Mouse (Mus musculus): ENCODE measurements at regions not wholly inside any gene's neighbourhood (a gene's known extent, or its start where the extent isn't known, plus 50 kb on each side); places are given as distances from the start of the nearest gene placed in this dataset.
A peak's percentile ranks its signal among the peaks of the same experiment; 100 is the strongest.
"Not testable (repeated sequence)": the region's sequence is repeated elsewhere in the genome, so short reads cannot be mapped to it uniquely, and the experiment has no call there.

- no peak overlapping the region for H3K9ac ChIP-seq (ENCODE audit: low read depth, low read length)
- DNase-seq (ENCODE audit: low spot score) (peak; percentile 87), ATAC-seq (ENCODE audit: low read depth) (peak; percentile 89)
- no peak overlapping the region for H3K27ac ChIP-seq (replicated peaks; ENCODE audit: low read depth, low read length)
- H3K4me1 ChIP-seq (ENCODE audit: control insufficient read depth, insufficient read depth, low read length) = peaks cover 23% of the 10 kb centered on the region
- WGBS = 17% methylated on average over 7 of the region's 7 CpGs
- H3K4me2 ChIP-seq (ENCODE audit: low read depth, low read length) = 0 out of 2 replicates have a peak overlapping the region, but pooled peaks have one; percentile 10
- no peak overlapping the region for H3K4me3 ChIP-seq (ENCODE audit: low read depth, low read length)
- H3K27me3 ChIP-seq (replicated peaks; ENCODE audit: control insufficient read depth, insufficient read depth, low read length) = no peaks in the 10 kb centered on the region
- H3K9me3 ChIP-seq (ENCODE audit: control insufficient read depth, low read length) = no peaks in the 10 kb centered on the region
- no peaks in the 10 kb centered on the region for H3K36me3 ChIP-seq (ENCODE audit: control insufficient read depth, insufficient read depth, low read length)
These were observed 590.2 kb upstream of the Sox11 start for GRCm38 (mm10) chr12:27932382-27933140.

GRCm38 (mm10) chr12:27928366-27928963, 586.1 kb upstream of the Sox11 start:
- no peak overlapping the region for H3K4me3 ChIP-seq (ENCODE audit: low read depth, low read length)
- H3K4me2 ChIP-seq (ENCODE audit: low read depth, low read length) = 0 out of 2 replicates have a peak overlapping the region, but pooled peaks have one; percentile 6
- no peaks in the 10 kb centered on the region for H3K27me3 ChIP-seq (replicated peaks; ENCODE audit: control insufficient read depth, insufficient read depth, low read length)
- H3K36me3 ChIP-seq (ENCODE audit: control insufficient read depth, insufficient read depth, low read length) = no peaks in the 10 kb centered on the region
- no peak overlapping the region for H3K27ac ChIP-seq (replicated peaks; ENCODE audit: low read depth, low read length)
- 20% methylated on average over 11 of the region's 11 CpGs for WGBS
- ATAC-seq (ENCODE audit: low read depth) = peak; percentile 68; the same call in 1 of the 2 replicates
- peak; percentile 85 for DNase-seq (ENCODE audit: low spot score)
- no peaks in the 10 kb centered on the region for H3K9me3 ChIP-seq (ENCODE audit: control insufficient read depth, low read length)
- H3K9ac ChIP-seq (ENCODE audit: low read depth, low read length) = no peak overlapping the region
- H3K4me1 ChIP-seq (ENCODE audit: control insufficient read depth, insufficient read depth, low read length) = peaks cover 21% of the 10 kb centered on the region

- Histone ChIP-seq H3K9ac (ENCODE audit: low read depth, low read length) (no peak overlapping the region), H3K36me3 (ENCODE audit: control insufficient read depth, insufficient read depth, low read length) (no peaks in the 10 kb centered on the region), H3K27me3 (replicated peaks; ENCODE audit: control insufficient read depth, insufficient read depth, low read length) (no peaks in the 10 kb centered on the region), H3K4me2 (ENCODE audit: low read depth, low read length) (no peak overlapping the region), H3K4me3 (ENCODE audit: low read depth, low read length) (no peak overlapping the region), H3K27ac (replicated peaks; ENCODE audit: low read depth, low read length) (no peak overlapping the region), H3K9me3 (ENCODE audit: control insufficient read depth, low read length) (no peaks in the 10 kb centered on the region), H3K4me1 (ENCODE audit: control insufficient read depth, insufficient read depth, low read length) (peaks cover 10% of the 10 kb centered on the region)
- WGBS = 68% methylated on average over 6 of the region's 6 CpGs
- DNase-seq (ENCODE audit: low spot score) = no peak
- ATAC-seq (ENCODE audit: low read depth) = no peak
These were observed 584.4 kb upstream of the Sox11 start for GRCm38 (mm10) chr12:27926730-27927129.

- H3K27ac ChIP-seq (replicated peaks; ENCODE audit: low read depth, low read length) = no peak overlapping the region
- 76% methylated on average over 1 of the region's 1 CpGs for WGBS
- ATAC-seq (ENCODE audit: low read depth) = no peak
- H3K27me3 ChIP-seq (replicated peaks; ENCODE audit: control insufficient read depth, insufficient read depth, low read length) = no peaks in the 10 kb centered on the region
- no peak overlapping the region for H3K4me3 ChIP-seq (ENCODE audit: low read depth, low read length)
- no peaks in the 10 kb centered on the region for H3K4me1 ChIP-seq (ENCODE audit: control insufficient read depth, insufficient read depth, low read length)
- H3K9ac ChIP-seq (ENCODE audit: low read depth, low read length) = no peak overlapping the region
- no peaks in the 10 kb centered on the region for H3K36me3 ChIP-seq (ENCODE audit: control insufficient read depth, insufficient read depth, low read length)
- H3K4me2 ChIP-seq (ENCODE audit: low read depth, low read length) = no peak overlapping the region
- no peaks in the 10 kb centered on the region for H3K9me3 ChIP-seq (ENCODE audit: control insufficient read depth, low read length)
- DNase-seq (ENCODE audit: low spot score) = no peak
These were observed 578.2 kb upstream of the Sox11 start for GRCm38 (mm10) chr12:27920607-27921006.

GRCm38 (mm10) chr12:27916401-27916920, 574.1 kb upstream of the Sox11 start:
- Histone ChIP-seq H3K4me3 (ENCODE audit: low read depth, low read length) (no peak overlapping the region), H3K9me3 (ENCODE audit: control insufficient read depth, low read length) (no peaks in the 10 kb centered on the region), H3K27ac (replicated peaks; ENCODE audit: low read depth, low read length) (no peak overlapping the region), H3K36me3 (ENCODE audit: control insufficient read depth, insufficient read depth, low read length) (no peaks in the 10 kb centered on the region), H3K4me1 (ENCODE audit: control insufficient read depth, insufficient read depth, low read length) (no peaks in the 10 kb centered on the region), H3K27me3 (replicated peaks; ENCODE audit: control insufficient read depth, insufficient read depth, low read length) (no peaks in the 10 kb centered on the region), H3K9ac (ENCODE audit: low read depth, low read length) (no peak overlapping the region), H3K4me2 (ENCODE audit: low read depth, low read length) (no peak overlapping the region)
- peak; percentile 33 for DNase-seq (ENCODE audit: low spot score)
- no peak for ATAC-seq (ENCODE audit: low read depth)
- 71% methylated on average over 3 of the region's 3 CpGs for WGBS

- no peaks in the 10 kb centered on the region for H3K9me3 ChIP-seq (ENCODE audit: control insufficient read depth, low read length)
- WGBS = 78% methylated on average over 5 of the region's 5 CpGs
- no peak overlapping the region for H3K27ac ChIP-seq (replicated peaks; ENCODE audit: low read depth, low read length)
- no peaks in the 10 kb centered on the region for H3K36me3 ChIP-seq (ENCODE audit: control insufficient read depth, insufficient read depth, low read length)
- no peak overlapping the region for H3K4me2 ChIP-seq (ENCODE audit: low read depth, low read length)
- no peaks in the 10 kb centered on the region for H3K4me1 ChIP-seq (ENCODE audit: control insufficient read depth, insufficient read depth, low read length)
- ATAC-seq (ENCODE audit: low read depth) = no peak
- no peak overlapping the region for H3K9ac ChIP-seq (ENCODE audit: low read depth, low read length)
- no peaks in the 10 kb centered on the region for H3K27me3 ChIP-seq (replicated peaks; ENCODE audit: control insufficient read depth, insufficient read depth, low read length)
- H3K4me3 ChIP-seq (ENCODE audit: low read depth, low read length) = no peak overlapping the region
- DNase-seq (ENCODE audit: low spot score) = no peak
These were observed 567.2 kb upstream of the Sox11 start for GRCm38 (mm10) chr12:27909417-27910100.

- H3K4me3 ChIP-seq (ENCODE audit: low read depth, low read length); H3K27ac ChIP-seq (replicated peaks; ENCODE audit: low read depth, low read length); H3K4me1 ChIP-seq (ENCODE audit: control insufficient read depth, insufficient read depth, low read length); DNase-seq (ENCODE audit: low spot score); H3K9ac ChIP-seq (ENCODE audit: low read depth, low read length); H3K36me3 ChIP-seq (ENCODE audit: control insufficient read depth, insufficient read depth, low read length); H3K4me2 ChIP-seq (ENCODE audit: low read depth, low read length); H3K27me3 ChIP-seq (replicated peaks; ENCODE audit: control insufficient read depth, insufficient read depth, low read length); H3K9me3 ChIP-seq (ENCODE audit: control insufficient read depth, low read length): not testable (repeated sequence)
- peak; percentile 60; the same call in 1 of the 2 replicates for ATAC-seq (ENCODE audit: low read depth)
These were observed 554.3 kb upstream of the Sox11 start for GRCm38 (mm10) chr12:27896682-27897081.

GRCm38 (mm10) chr12:27881720-27882119, 539.3 kb upstream of the Sox11 start:
- no peaks in the 10 kb centered on the region for H3K27me3 ChIP-seq (replicated peaks; ENCODE audit: control insufficient read depth, insufficient read depth, low read length)
- H3K9ac ChIP-seq (ENCODE audit: low read depth, low read length) = no peak overlapping the region
- H3K4me2 ChIP-seq (ENCODE audit: low read depth, low read length) = no peak overlapping the region
- no peaks in the 10 kb centered on the region for H3K9me3 ChIP-seq (ENCODE audit: control insufficient read depth, low read length)
- H3K4me1 ChIP-seq (ENCODE audit: control insufficient read depth, insufficient read depth, low read length) = no peaks in the 10 kb centered on the region
- H3K4me3 ChIP-seq (ENCODE audit: low read depth, low read length) = no peak overlapping the region
- no peak for DNase-seq (ENCODE audit: low spot score)
- no peak for ATAC-seq (ENCODE audit: low read depth)
- H3K27ac ChIP-seq (replicated peaks; ENCODE audit: low read depth, low read length) = no peak overlapping the region
- H3K36me3 ChIP-seq (ENCODE audit: control insufficient read depth, insufficient read depth, low read length) = no peaks in the 10 kb centered on the region
- 55% methylated on average over 4 of the region's 4 CpGs for WGBS
